Mouse (Mus musculus) testis, adult 2 months (tissue): ENCODE measurements at regions not wholly inside any gene's neighbourhood (a gene's known extent, or its start where the extent isn't known, plus 50 kb on each side); places are given as distances from the start of the nearest gene placed in this dataset.

Experiments
- H3K27ac ChIP-seq: fragments of 200-500 bp; 2 replicates; pipeline ENCODE4 v1.5.1; 2012; ENCODE audit warnings: low read depth, low read length; ENCODE audit not compliant: control insufficient read depth, insufficient read depth
- H3K27me3 ChIP-seq: fragments of 200-500 bp; 2 replicates; pipeline ENCODE4 v1.6.1; 2012; ENCODE audit warnings: mild to moderate bottlenecking, low read length, moderate library complexity; ENCODE audit not compliant: control insufficient read depth, insufficient read depth
- H3K36me3 ChIP-seq: fragments of 200-500 bp; 2 replicates; pipeline ENCODE4 v1.6.1; 2012; ENCODE audit warnings: mild to moderate bottlenecking, low read length; ENCODE audit not compliant: control insufficient read depth, insufficient read depth
- H3K4me1 ChIP-seq: fragments of 200-500 bp; 2 replicates; pipeline ENCODE4 v1.6.1; 2012; ENCODE audit warnings: low read length; ENCODE audit not compliant: control insufficient read depth, insufficient read depth
- H3K4me3 ChIP-seq: fragments of 200-500 bp; 2 replicates; pipeline ENCODE4 v1.5.1; 2012; ENCODE audit warnings: low read depth, mild to moderate bottlenecking, low read length, moderate library complexity, mixed read lengths; ENCODE audit not compliant: control insufficient read depth
- CTCF ChIP-seq: fragments of 200-500 bp; IDR thresholded peaks from 2 replicates; pipeline ENCODE4 v1.5.1; 2012; ENCODE audit warnings: low read depth, mild to moderate bottlenecking, inconsistent platforms, low read length, moderate library complexity; ENCODE audit not compliant: control insufficient read depth, insufficient read depth, insufficient replicate concordance
- POLR2A ChIP-seq: fragments of 200-500 bp; IDR thresholded peaks from 2 replicates; pipeline ENCODE4 v1.6.1; 2012; ENCODE audit warnings: low read depth, mild to moderate bottlenecking, inconsistent platforms, low read length, moderate library complexity; ENCODE audit not compliant: control insufficient read depth

GRCm38 (mm10) chr14:68022925-68023324 lies 1271.2 kb downstream of the Synb start:
- Histone ChIP-seq H3K4me3 (no peak overlapping the region), H3K4me1 (no peaks in the 10 kb centered on the region), H3K27me3 (no peaks in the 10 kb centered on the region), H3K27ac (no peak overlapping the region), H3K36me3 (no peaks in the 10 kb centered on the region)
- TF ChIP-seq POLR2A: no peak
- no peak for TF ChIP-seq CTCF

GRCm38 (mm10) chr14:68021240-68021639 lies 1272.9 kb downstream of the Synb start:
- H3K36me3 ChIP-seq: no peaks in the 10 kb centered on the region
- H3K4me3 ChIP-seq: no peak overlapping the region
- TF ChIP-seq CTCF (no peak), POLR2A (no peak)
- H3K27me3 ChIP-seq: no peaks in the 10 kb centered on the region
- H3K27ac ChIP-seq: no peak overlapping the region
- H3K4me1 ChIP-seq: no peaks in the 10 kb centered on the region

DNA sequence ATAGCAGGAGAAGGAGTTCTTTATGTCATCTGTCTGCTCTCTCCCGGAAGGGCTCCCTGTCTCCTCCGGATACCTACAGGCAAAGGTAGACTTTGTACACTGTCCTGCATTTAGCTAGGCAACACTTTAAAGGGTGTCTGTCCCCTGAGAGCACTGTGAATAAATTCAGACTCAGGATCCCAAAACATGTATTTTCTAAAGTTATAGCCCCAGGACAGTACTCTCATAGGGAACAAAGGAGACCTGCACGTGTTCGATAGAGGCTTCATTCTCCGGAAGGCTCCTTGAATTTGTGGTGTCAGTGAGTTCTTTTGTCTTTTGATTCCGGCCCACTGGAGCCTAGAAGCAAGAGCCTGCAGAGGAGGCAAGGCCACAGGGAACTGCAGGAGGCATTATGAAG lies 1273.3 kb downstream of the Synb start:
- H3K27ac ChIP-seq: no peak overlapping the region
- H3K4me1 ChIP-seq: no peaks in the 10 kb centered on the region
- TF ChIP-seq CTCF (no peak), POLR2A (no peak)
- no peaks in the 10 kb centered on the region for H3K36me3 ChIP-seq
- no peak overlapping the region for H3K4me3 ChIP-seq
- no peaks in the 10 kb centered on the region for H3K27me3 ChIP-seq

DNA sequence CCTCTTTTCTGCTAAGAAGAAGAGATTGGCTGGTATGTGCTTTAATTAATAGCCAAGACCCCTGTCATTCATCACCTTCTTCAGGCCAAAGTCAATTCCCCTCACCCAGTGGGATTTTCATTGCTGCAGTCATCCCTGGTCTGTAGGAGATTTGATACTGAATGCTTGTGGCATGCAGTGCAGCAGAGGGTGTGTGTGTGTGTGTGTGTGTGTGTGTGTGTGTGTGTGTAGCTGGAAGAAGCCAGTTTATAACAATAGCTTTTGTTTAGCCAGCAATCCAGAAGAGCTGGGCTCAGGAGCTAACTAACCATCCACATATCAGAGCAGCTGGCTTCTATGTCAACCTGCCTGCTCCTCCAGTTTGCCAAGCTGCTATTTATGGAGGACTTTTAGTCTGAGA lies 1275.4 kb downstream of the Synb start:
- H3K4me3 ChIP-seq: no peak overlapping the region
- no peaks in the 10 kb centered on the region for H3K36me3 ChIP-seq
- no peaks in the 10 kb centered on the region for H3K4me1 ChIP-seq
- H3K27me3 ChIP-seq: no peaks in the 10 kb centered on the region
- no peak overlapping the region for H3K27ac ChIP-seq
- no peak for TF ChIP-seq POLR2A
- no peak for TF ChIP-seq CTCF

- Histone ChIP-seq H3K36me3 (no peaks in the 10 kb centered on the region), H3K4me3 (no peak overlapping the region), H3K27me3 (no peaks in the 10 kb centered on the region), H3K4me1 (no peaks in the 10 kb centered on the region), H3K27ac (no peak overlapping the region)
- TF ChIP-seq POLR2A (no peak), CTCF (no peak)
Observed at GRCm38 (mm10) chr14:67996790-67997417, 1297.2 kb downstream of the Synb start.

- Histone ChIP-seq H3K27ac (no peak overlapping the region), H3K4me3 (no peak overlapping the region), H3K27me3 (no peaks in the 10 kb centered on the region), H3K36me3 (no peaks in the 10 kb centered on the region), H3K4me1 (no peaks in the 10 kb centered on the region)
- no peak for TF ChIP-seq POLR2A
- no peak for TF ChIP-seq CTCF
Observed at GRCm38 (mm10) chr14:67993611-67994051, 1300.5 kb downstream of the Synb start.

GRCm38 (mm10) chr14:67993142-67993541 lies 1301.0 kb downstream of the Synb start:
- Histone ChIP-seq H3K27me3 (no peaks in the 10 kb centered on the region), H3K27ac (no peak overlapping the region), H3K4me1 (no peaks in the 10 kb centered on the region), H3K4me3 (no peak overlapping the region), H3K36me3 (no peaks in the 10 kb centered on the region)
- TF ChIP-seq POLR2A: no peak
- TF ChIP-seq CTCF: peak; percentile 49; the same call in 1 of the 2 replicates
